Mouse (Mus musculus) spleen, postnatal 14 days (tissue): Measurements from ENCODE around the gene Cpox.
"Not testable (repeated sequence)": the region's sequence is repeated elsewhere in the genome, so short reads cannot be mapped to it uniquely, and the experiment has no call there.

Experiments
- DNase-seq, 2 experiments: peaks; one replicate each; pipeline ENCODE4 v3.0.0; 2021 to 2022; ENCODE audit warnings: low spot score in 2 of 2

The Cpox gene

GRCm38 (mm10) chr16:58669917-58670630, at the start of gene Cpox:
Gene Cpox (plus strand): TSS chr16:58670292.
- peak; percentile 72 to 79 for DNase-seq

- no peak for DNase-seq
Measured at GRCm38 (mm10) chr16:58622377-58622776, 47.7 kb upstream of the Cpox start.

GRCm38 (mm10) chr16:58623114-58623513, 47.0 kb upstream of the Cpox start:
- no peak for DNase-seq

- DNase-seq: peak in 1 of 2 experiments; percentile 22
Measured at GRCm38 (mm10) chr16:58623944-58624343, 46.1 kb upstream of the Cpox start.

GRCm38 (mm10) chr16:58627597-58628335, 42.3 kb upstream of the Cpox start:
- DNase-seq: no peak

- DNase-seq: no peak
Measured at GRCm38 (mm10) chr16:58628336-58628680, 41.8 kb upstream of the Cpox start.

- no peak for DNase-seq
Measured at GRCm38 (mm10) chr16:58628968-58629367, 41.1 kb upstream of the Cpox start.

- no peak for DNase-seq
Measured at GRCm38 (mm10) chr16:58629736-58630135, 40.4 kb upstream of the Cpox start.

- DNase-seq: no peak
Measured at GRCm38 (mm10) chr16:58635866-58636265, 34.2 kb upstream of the Cpox start.

GRCm38 (mm10) chr16:58637448-58637847, 32.6 kb upstream of the Cpox start:
- DNase-seq: no peak

GRCm38 (mm10) chr16:58638016-58638415, 32.1 kb upstream of the Cpox start:
- DNase-seq: no peak

GRCm38 (mm10) chr16:58638689-58639175, 31.4 kb upstream of the Cpox start, which contains the start of gene E330017A01Rik:
Gene E330017A01Rik (minus strand): TSS chr16:58638739.
- DNase-seq: no peak

GRCm38 (mm10) chr16:58649979-58650378, 20.1 kb upstream of the Cpox start:
- DNase-seq: no peak

GRCm38 (mm10) chr16:58655751-58656150, 14.3 kb upstream of the Cpox start:
- DNase-seq: no peak

- DNase-seq: no peak
Measured at GRCm38 (mm10) chr16:58656526-58656925, 13.6 kb upstream of the Cpox start.

GRCm38 (mm10) chr16:58658668-58659067, 11.4 kb upstream of the Cpox start:
- DNase-seq: no peak

GRCm38 (mm10) chr16:58661826-58662225, 8.3 kb upstream of the Cpox start:
- no peak for DNase-seq

- no peak for DNase-seq
Measured at GRCm38 (mm10) chr16:58662287-58662791, 7.8 kb upstream of the Cpox start.

- DNase-seq: no peak
Measured at GRCm38 (mm10) chr16:58663021-58663420, 7.1 kb upstream of the Cpox start.

- DNase-seq: no peak
Measured at GRCm38 (mm10) chr16:58663816-58664215, 6.3 kb upstream of the Cpox start.

GRCm38 (mm10) chr16:58665137-58665536, 5.0 kb upstream of the Cpox start:
- not testable (repeated sequence) for DNase-seq

- not testable (repeated sequence) for DNase-seq
Measured at GRCm38 (mm10) chr16:58666681-58667080, 3.4 kb upstream of the Cpox start.

- DNase-seq: no peak
Measured at GRCm38 (mm10) chr16:58668586-58668985, 1.5 kb upstream of the Cpox start.
